Mouse (Mus musculus): ENCODE measurements at regions not wholly inside any gene's neighbourhood (a gene's known extent, or its start where the extent isn't known, plus 50 kb on each side); places are given as distances from the start of the nearest gene placed in this dataset.
A peak's percentile ranks its signal among the peaks of the same experiment; 100 is the strongest.

- DNase-seq, result no peak
These were observed 253.5 kb upstream of the Camk1g start for GRCm38 (mm10) chr1:193623571-193623970.

GRCm38 (mm10) chr1:193618250-193618649, 248.2 kb upstream of the Camk1g start:
- peak; percentile 16 for DNase-seq

DNA sequence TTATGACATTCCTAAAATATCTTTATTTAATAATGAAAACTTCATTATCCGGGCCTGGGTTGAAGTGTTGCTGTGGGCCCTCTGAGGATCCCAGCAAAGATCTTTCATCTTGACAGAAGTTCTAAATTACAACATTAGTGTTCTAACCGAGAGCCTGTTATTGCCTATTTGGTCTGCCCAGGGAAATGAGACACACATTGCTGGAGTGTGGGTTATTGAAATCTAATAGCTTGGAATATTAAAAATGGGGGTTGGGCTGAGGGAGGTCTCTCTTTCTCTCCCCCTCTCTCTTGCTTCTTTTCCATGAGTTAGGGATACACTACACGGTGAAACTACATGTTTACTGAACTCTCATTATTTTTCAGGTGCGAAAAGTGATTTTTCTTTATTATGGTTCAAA, 240.4 kb upstream of the Camk1g start:
- DNase-seq, result no peak

- no peak for DNase-seq
These were observed 229.8 kb upstream of the Camk1g start for GRCm38 (mm10) chr1:193599895-193600294.

- DNase-seq, result no peak
These were observed 229.1 kb upstream of the Camk1g start for GRCm38 (mm10) chr1:193599163-193599562.

DNA sequence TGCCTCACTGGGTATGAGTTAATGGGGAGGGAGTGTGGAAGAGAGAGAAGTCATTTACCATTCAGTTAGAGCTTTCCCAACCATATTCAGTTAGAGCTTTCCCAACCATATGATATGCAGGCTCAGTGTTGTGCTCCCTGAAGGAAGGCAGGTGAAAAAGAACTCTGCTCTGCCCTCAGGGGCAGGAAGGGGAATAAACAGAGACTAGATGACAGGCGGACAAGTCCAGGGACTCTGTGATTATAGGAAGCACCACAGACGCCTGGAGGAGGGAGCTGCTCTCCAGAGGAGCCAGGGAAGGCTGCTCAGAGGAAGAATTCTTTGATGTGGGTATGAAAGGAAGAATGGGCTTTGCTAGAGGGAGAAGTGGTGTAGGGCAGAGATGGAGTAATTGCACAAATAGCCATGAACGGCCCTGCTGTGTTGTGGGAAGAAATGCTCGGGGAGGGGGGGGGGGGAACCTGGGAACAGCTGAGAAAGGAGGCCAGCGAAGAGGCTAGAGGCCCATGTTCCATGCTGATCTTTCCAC, 220.3 kb upstream of the Camk1g start:
- no peak for DNase-seq

GRCm38 (mm10) chr1:193588477-193589464, 218.7 kb upstream of the Camk1g start:
- DNase-seq, result peak; percentile 70

DNA sequence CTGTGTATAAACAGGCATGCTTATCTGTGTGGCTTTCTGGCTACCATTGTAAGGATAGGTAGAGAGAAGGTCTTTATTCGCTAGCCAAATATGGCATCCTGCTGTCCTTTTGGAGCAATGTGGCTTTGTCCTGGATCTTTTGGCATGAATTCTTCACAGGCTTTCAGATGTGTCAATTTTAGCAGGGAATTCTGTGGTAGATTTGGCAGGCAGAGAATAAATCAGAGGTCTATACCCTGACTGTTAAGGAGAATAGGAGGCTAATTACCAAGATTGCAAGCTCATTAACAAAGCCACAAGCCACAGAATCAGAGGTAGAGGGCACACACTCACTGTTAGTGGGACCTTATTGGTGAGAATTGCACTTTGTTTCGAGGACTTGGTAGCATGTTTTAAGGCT, 217.2 kb upstream of the Camk1g start:
- DNase-seq, result no peak

- no peak for DNase-seq
These were observed 216.8 kb upstream of the Camk1g start for GRCm38 (mm10) chr1:193586896-193587295.

DNA sequence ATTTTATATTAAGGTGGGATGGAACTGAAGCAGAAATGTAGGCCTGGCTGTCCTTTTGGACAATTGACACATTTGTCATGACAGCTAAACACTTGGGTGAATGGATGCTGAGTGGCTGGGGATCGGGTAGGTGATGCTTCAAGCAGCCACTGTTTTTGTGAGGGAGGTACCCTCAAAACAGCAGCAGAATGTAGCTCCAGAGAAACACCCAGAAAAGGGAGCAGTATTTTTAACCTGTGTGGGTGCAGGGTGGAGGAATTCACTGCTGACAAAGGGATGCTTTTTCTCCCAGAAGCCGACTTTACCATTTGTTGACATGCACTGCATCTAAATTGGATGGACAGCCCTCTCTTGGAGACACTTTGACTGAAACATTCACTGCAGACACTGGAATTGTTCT, 213.7 kb upstream of the Camk1g start:
- no peak for DNase-seq

DNA sequence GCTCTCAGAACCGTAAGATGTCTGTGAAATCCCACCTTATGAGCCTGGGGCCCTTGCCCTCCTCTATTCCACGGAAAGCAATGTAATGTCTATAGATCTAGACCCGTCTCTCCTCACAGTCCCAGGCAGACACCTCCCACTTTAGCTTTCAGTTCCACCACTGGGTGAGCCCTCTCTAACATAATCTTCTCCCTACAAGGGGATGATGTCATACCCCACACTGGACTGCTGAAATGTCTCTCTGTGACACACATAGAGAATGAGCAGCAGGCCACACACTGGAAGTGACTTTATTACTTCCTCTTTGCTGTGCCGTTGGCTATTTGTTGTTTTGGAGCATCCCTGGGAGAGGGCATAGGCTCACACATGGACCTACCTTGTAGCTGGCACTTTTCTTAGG, 210.3 kb upstream of the Camk1g start:
- DNase-seq, result no peak

GRCm38 (mm10) chr1:193579671-193580070, 209.6 kb upstream of the Camk1g start:
- DNase-seq, result no peak

- no peak for DNase-seq
These were observed 208.6 kb upstream of the Camk1g start for GRCm38 (mm10) chr1:193578661-193579175.

GRCm38 (mm10) chr1:193577821-193578220, 207.7 kb upstream of the Camk1g start:
- no peak for DNase-seq

GRCm38 (mm10) chr1:193575986-193576713, 206.1 kb upstream of the Camk1g start:
- peak; percentile 83 for DNase-seq

DNA sequence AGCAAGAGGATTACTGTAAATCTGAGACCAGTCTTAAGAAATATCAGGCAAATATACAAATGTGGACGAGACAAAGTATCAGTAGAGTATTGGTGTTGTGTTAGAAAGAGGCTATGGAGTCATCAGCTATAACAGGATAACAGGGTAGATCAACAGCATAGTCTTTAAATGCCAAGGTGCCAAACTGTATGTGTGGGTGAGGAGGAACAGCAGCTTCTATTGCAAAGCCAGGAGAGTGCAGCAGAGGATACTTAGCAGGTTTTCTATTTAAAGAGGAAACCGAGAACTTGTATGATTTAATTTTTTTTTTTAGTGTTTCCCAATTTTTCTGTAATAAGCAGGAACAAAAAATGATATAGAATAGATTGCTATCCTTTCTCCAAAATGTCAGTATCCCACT, 202.7 kb upstream of the Camk1g start:
- DNase-seq, result no peak

GRCm38 (mm10) chr1:193572411-193572810, 202.3 kb upstream of the Camk1g start:
- no peak for DNase-seq

DNA sequence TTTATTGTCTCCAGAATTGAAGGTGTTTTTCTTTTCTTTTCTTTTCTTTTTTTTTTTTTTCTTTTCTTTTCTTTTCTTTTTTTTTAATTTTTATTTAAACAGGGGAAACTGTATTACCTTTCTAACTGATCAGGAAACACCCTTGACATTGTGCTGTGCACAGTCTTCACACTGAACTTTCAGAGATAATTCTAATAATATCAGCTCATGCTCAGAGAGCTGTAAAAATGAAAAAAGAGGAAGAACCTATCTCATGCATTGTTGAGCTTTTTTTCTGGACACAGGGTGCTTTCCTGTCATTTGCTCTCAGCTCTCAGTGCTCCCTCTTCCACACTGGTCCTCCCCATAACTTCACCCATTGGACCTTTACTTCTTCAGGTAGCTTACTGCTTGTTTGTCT, 201.0 kb upstream of the Camk1g start:
- DNase-seq, result no peak

DNA sequence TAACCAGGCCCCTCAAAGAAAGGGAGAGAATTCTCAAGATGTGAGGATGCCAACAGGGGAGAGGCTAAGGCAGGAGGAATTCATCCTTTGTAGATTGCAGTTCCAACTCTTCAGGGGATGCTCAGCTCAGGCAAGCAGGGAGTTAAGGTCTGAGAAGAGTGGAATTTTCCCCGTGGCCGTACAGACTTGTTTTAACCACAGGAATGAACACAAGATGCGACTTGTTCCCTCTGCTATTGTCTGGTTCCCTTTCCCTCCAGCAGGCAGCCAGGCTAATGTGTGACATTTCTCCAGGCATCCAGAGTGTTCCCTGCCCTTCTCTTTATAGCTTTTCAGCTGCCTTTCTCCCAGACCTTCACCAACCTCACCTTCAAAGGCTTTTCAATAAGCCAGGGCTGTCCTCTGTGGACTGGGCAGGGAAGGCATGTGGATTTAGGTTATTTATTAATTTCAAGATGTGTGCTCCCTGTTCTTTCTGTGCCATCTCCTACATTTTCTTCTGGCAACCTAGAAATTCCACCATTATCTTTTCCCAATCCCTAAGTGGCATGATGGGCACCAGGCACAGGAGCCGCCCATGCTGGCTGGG, 198.6 kb upstream of the Camk1g start:
- DNase-seq, result peak; percentile 23

GRCm38 (mm10) chr1:193567217-193567616, 197.1 kb upstream of the Camk1g start:
- DNase-seq, result peak; percentile 3

- DNase-seq, result no peak
These were observed 194.1 kb upstream of the Camk1g start for GRCm38 (mm10) chr1:193564225-193564624.

DNA sequence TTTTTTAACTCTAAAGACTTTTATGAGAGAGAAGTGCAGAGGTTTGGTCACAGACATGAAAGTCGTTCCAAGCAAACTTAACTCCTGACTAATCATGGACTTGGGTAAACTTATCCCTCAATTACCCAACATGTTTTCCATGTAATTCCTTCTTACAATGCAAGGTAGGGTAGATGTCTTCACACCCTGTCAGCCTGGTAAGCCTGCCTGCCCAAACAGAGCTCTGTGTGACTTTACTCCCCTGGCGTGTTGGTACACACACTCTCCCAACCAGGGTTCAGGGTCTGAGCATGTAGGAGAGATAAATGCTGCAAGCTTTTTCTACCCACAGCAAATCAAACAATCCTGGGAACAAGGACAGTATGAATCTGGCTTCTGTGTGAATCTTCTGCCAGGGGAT, 192.1 kb upstream of the Camk1g start:
- no peak for DNase-seq

DNA sequence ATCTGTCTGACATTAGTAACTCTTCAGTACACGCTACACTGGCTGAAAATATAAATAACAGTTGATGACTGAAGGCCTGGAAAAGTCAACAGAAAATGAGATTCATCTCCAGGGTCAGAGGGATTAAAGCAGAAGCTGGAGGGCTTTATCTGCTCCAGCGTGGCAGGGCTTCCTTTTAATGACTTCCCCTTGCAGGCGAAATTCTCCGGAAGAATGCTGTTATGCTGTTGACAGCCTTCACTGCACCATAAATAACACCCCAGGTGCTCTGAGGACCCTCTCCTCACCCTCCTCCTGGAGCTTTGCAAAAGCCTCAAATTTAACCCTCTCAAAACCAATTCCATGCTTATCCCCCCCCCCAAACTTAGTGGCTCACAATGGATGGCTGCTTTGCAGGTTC, 188.0 kb upstream of the Camk1g start:
- no peak for DNase-seq

All from kidney, postnatal 14 days (tissue).